In the genomic region with DNA sequence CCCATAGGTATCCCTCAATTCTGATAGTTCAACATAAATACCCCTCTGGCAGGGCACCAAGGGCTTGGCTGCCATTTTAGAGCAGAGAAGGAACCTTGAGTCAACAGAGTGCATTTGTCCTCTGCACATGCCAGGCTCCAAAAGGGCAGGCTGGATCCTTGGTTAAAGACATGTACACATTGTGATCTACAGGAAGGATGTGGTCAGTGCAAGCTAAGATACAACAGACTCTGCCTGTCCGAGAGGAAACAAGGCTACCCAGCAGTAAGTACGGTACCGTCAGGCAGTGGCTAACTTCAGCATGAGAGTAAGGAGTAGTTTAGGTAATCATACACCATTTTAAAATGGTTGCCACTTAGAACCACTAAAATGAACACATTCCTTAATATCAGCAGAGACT, we compare ENCODE assay signal across 14 mouse cellular contexts.
"Had no signal": no experiment of that assay in that cellular context is flagged by ENCODE, and none has a peak within 500 bp of the region (broad histone marks: within the 10 kb centered on the region; RNA-seq: fewer than 3 reads in every experiment).

No protein-coding gene starts in this region.

- H3K9me3 ChIP-seq: limb, embryonic 15.5 days; liver, embryonic 12.5 days; lung, embryonic 15.5 days; midbrain, embryonic 15.5 days; neural tube, embryonic 13.5 days; stomach, embryonic 15.5 days had no signal

- H3K27me3 ChIP-seq: limb, embryonic 15.5 days; liver, embryonic 12.5 days; lung, embryonic 15.5 days; midbrain, embryonic 15.5 days; neural tube, embryonic 13.5 days; stomach, embryonic 15.5 days had no signal

- DNase-seq: kidney, adult 18-20 months; kidney, postnatal 10 days; lung, postnatal 14 days; right cerebral cortex, postnatal 14 days; thymus, adult 2 months; thymus, postnatal 4 days had no signal

- H3K4me1 ChIP-seq: liver, embryonic 12.5 days; lung, embryonic 15.5 days; neural tube, embryonic 13.5 days; stomach, embryonic 15.5 days had no signal

- H3K27ac ChIP-seq: left cerebral cortex, adult 2 months; limb, embryonic 15.5 days; liver, embryonic 12.5 days; lung, embryonic 15.5 days; macrophage; midbrain, embryonic 15.5 days; neural tube, embryonic 13.5 days; stomach, embryonic 15.5 days had no signal

- H3K4me3 ChIP-seq: left cerebral cortex, adult 2 months; limb, embryonic 15.5 days; liver, embryonic 12.5 days; lung, embryonic 15.5 days; midbrain, embryonic 15.5 days; neural tube, embryonic 13.5 days; stomach, embryonic 15.5 days had no signal

- ATAC-seq: liver, embryonic 12.5 days; midbrain, embryonic 15.5 days had no signal

- H3K36me3 ChIP-seq: limb, embryonic 15.5 days; liver, embryonic 12.5 days; lung, embryonic 15.5 days; midbrain, embryonic 15.5 days; neural tube, embryonic 13.5 days; stomach, embryonic 15.5 days had no signal
